Mouse (Mus musculus) liver, adult (tissue): ENCODE data around the gene Adamts9.

Experiments used
- GATA4 ChIP-seq: IDR thresholded peaks from 2 replicates; pipeline ENCODE4 v1.6.1; 2014; ENCODE audit warnings: mild to moderate bottlenecking, low read length; ENCODE audit not compliant: insufficient replicate concordance

Gene Adamts9

DNA sequence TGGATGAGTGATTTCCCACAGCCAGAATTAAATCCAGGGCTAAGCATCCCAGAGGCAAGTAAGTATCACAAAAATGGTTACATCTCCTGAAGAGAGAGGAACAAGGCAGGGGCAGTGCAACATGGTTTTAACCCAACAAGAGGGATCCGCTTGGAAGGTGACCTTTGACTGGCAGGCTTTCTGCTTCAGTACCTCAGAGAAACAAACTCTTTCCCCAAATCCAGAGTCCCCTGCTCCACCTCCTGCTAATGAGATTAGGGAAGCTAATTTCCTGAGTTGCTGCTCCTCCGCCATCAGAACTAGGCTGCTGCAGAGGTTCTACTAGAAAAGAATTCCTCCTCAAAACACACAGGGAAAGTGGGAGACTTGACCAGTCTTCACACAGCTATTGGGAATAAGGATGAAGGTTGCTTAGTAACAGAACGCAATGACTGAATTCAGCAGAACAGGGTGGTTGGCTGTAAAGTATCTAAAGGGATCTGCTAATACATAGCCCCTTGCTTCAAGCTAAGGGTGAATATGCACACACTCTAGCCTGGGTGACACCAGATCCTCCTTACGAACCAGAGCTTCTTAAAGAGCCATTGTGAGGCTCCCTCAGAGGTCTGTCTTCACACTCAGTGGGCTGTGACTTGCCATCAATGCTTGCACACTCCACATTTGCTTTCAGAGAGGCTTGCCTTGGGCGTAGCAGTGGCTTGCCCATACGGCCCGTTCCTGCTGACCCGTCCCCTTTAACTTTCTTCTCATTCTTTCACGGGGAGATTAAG is 60.0 kb downstream of the Adamts9 start:
- no peak for TF ChIP-seq GATA4

DNA sequence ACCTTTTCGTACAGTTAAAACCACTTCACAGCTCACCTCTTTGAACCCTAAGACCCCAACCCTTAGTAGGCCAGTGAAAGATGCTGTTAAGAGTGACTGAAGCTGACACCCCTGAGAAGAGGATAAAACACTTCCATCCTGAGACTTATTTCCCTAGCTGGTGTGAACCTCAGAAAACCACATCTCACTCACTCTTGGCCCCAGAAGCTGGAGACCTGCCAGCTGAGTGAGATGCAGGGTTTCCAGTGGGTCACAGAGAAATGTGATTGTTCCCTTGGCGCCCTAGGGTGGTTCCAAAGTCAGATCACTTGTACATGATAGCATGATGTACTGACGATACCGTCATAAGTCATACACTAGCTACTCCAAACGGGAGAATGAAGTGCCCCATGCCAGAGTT is 60.8 kb downstream of the Adamts9 start:
- no peak for TF ChIP-seq GATA4

- no peak for TF ChIP-seq GATA4
Observed at GRCm38 (mm10) chr6:92879700-92880265, 63.5 kb downstream of the Adamts9 start.

DNA sequence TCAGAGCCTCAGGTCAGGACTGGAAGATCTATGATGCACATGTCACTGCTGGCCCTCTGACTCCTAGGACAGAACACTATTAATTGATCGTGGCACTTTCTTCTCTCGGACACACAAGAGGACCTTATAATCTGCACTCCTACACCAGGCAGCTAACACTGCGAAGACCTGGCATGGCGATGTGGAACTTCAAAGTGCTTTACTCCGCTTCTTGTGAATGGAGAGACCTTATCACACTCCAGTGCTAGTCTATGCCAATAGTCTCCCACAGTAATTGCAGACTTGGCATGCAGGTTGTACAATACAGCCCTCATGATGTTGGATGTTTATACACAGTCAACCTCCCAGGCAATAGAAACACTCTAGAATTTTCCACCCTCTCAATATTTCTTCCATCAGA is 64.5 kb downstream of the Adamts9 start:
- no peak for TF ChIP-seq GATA4

- no peak for TF ChIP-seq GATA4
Observed at GRCm38 (mm10) chr6:92877236-92877635, 66.1 kb downstream of the Adamts9 start.

- no peak for TF ChIP-seq GATA4
Observed at GRCm38 (mm10) chr6:92876121-92876520, 67.2 kb downstream of the Adamts9 start.

DNA sequence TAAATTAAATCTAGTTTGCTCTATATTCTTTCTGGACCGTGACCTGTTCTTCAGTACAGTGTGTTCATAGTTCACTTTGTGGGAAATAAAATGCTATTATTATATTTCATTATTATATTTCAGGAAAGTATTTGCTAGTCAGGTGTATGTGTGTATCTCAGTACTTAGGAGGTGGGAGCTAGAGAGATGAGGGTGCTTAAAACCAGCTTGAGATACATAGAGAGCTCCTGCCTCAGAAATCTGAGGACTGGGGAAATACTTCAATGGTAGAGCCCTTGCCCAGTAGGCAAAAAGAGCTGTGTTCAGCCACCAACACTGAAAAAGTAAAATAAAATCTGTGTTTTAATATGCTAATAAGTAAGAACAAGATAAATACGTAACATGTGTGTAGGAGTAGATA is 68.0 kb downstream of the Adamts9 start:
- TF ChIP-seq GATA4 = no peak

DNA sequence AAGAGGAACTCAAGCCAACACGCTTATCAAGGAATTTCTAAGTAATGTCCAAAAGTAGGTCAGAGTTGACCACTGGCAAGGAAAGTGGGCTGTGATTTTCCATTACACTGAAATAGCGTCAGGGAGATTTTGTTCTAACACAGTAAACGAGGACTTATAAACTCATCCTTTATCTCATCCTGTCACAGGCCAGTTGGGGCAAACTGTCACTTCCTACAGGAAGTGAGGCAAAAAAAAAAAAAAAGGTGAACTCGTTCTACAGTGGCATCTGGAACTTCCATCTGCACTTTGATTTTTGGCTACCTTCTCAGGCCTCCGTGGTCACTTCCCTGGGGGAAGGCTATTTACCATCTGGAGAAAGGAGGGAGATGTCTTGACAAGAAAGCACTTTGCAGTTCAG is 68.4 kb downstream of the Adamts9 start:
- TF ChIP-seq GATA4 = 0 out of 2 replicates have a peak, but pooled peaks have one; percentile 54

- TF ChIP-seq GATA4 = no peak
Observed at GRCm38 (mm10) chr6:92872766-92873165, 70.5 kb downstream of the Adamts9 start.

DNA sequence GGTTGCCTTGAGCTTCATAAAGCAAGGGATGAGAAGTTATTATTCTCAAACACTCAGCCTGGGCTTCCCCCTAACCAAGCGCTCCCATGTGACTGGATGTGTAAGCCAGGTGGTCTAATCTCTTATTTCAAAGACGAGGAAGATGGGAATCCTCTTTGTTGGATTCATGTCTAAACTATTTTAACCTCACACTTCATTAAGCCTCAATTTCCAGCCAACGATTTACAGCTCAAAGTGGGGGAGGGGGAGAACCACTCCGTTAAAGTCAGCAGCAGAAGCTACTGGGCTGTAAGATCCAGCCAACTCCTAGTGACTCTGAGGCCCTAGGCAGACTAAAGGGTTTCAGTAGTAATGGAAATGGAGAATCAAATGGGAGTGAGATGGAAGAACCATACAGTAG is 71.5 kb downstream of the Adamts9 start:
- no peak for TF ChIP-seq GATA4

GRCm38 (mm10) chr6:92869582-92870219 is 73.6 kb downstream of the Adamts9 start:
- TF ChIP-seq GATA4 = no peak

DNA sequence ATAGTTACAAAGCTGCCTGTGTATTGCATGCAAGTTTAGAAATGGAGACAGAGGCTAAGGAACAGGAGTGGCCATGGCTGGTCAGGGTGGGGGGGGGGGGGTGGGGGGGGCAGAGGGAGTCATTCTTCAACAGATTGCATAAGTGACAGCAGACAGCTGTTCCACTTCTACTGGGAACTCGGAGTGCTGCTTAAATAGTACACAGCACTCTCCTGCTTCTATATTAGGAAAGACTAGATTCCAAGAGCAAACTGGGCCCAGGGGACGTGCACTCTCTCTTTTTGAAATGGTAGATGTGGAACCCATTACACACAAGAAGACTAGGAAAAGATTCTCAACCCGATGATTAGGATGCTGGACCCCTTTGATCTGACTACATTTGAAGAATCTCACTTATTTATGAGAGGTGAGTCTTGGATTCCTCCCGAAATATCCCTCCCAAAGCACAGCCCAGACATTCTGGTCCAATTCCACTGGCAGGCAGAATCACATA is 74.2 kb downstream of the Adamts9 start, which contains the start of gene Gm15737:
Gene Gm15737, plus strand, starts transcription at position 269 of the 493 bp plus-strand sequence.
- no peak for TF ChIP-seq GATA4

GRCm38 (mm10) chr6:92862599-92862998 is 80.7 kb downstream of the Adamts9 start:
- TF ChIP-seq GATA4 = no peak

DNA sequence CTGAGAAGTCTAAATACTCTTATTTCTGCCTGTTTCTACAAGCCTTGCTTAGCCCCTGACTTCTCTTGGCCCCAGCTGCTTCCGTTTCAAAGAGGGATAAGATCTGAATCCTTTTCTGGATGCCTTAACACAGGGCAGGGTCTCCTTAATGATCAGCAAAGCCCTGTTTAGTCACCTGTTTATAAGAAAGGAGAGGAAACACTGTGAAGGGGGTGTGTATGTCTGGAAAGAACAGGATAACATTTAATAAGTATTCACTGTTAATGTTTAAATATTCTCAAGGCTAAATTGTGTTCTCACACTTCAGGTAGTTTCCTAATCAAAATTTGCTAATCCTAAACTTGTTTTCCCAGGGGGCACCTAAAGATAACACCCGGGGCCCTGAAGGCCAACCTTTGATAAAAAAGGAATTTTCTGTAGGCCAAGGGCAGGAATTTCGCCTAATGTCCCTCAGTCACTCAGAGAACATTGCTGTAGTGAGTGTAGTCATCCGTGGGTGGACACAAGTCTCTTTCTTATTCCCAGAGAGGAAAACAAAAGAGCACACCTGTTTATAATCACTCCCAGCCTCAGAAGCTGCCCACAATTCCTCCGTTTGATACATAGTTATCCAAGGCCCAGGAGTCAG is 82.9 kb downstream of the Adamts9 start:
- no peak for TF ChIP-seq GATA4

GRCm38 (mm10) chr6:92858721-92859510 is 84.4 kb downstream of the Adamts9 start:
- no peak for TF ChIP-seq GATA4

DNA sequence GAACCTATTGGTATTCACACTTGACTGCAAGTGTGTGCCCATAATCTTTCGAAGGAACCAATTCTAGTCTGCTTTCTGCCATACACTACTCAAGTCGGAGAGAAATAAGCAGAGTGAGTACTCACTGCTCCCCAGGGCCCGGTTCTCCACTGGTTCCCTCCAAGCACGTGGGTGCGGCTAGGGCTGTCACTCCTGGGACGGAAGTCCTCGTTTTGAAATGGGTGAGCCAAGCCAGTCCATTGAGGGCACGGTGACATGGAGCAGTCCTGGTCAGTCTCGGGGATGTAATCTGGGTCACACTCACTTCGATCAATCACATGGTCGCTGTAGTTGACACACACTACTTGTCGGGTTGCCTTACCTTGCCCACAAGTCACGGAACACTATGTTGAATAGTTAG is 85.5 kb downstream of the Adamts9 start:
- TF ChIP-seq GATA4 = no peak
